Mouse (Mus musculus) liver, embryonic 15.5 days (tissue): ENCODE results near the gene Smoc1. TPM values are rescaled to one million over a fixed set of nuclear protein-coding genes. Genes with fewer than 3 reads are reported as not detected.

Experiments used
- ATAC-seq: fragments of 200-750 bp; cut with Nextera tagmentation; 2 replicates; pipeline ENCODE4 v1.8.0; 2017; ENCODE audit warnings: moderate number of reproducible peaks, mild to moderate bottlenecking, moderate library complexity; ENCODE audit not compliant: insufficient read depth
- H3K27ac ChIP-seq: fragments of 300-500 bp; sonication (generic); replicated peaks from 2 replicates; pipeline ENCODE4 v1.5.1; 2015; ENCODE audit warnings: mild to moderate bottlenecking, inconsistent platforms
- H3K27me3 ChIP-seq: fragments of 300-500 bp; sonication (generic); 2 replicates; pipeline ENCODE4 v1.6.1; 2015; ENCODE audit warnings: mild to moderate bottlenecking, inconsistent platforms
- H3K36me3 ChIP-seq: fragments of 300-500 bp; sonication (generic); replicated peaks from 2 replicates; pipeline ENCODE4 v1.6.1; 2015; ENCODE audit warnings: moderate library complexity, mild to moderate bottlenecking, inconsistent platforms
- H3K4me1 ChIP-seq: fragments of 300-500 bp; sonication (generic); replicated peaks from 2 replicates; pipeline ENCODE4 v1.6.1; 2015; ENCODE audit warnings: inconsistent platforms
- H3K4me2 ChIP-seq: fragments of 300-500 bp; sonication (generic); 2 replicates; pipeline ENCODE4 v1.6.1; 2015; ENCODE audit warnings: moderate library complexity, mild to moderate bottlenecking, inconsistent platforms
- H3K4me3 ChIP-seq: fragments of 300-500 bp; sonication (generic); replicated peaks from 2 replicates; pipeline ENCODE4 v1.5.1; 2015; ENCODE audit warnings: mild to moderate bottlenecking, inconsistent platforms
- H3K9ac ChIP-seq: fragments of 300-500 bp; sonication (generic); 2 replicates; pipeline ENCODE4 v1.6.1; 2015; ENCODE audit warnings: moderate library complexity, mild to moderate bottlenecking, inconsistent platforms
- H3K9me3 ChIP-seq: fragments of 300-500 bp; sonication (generic); replicated peaks from 2 replicates; pipeline ENCODE4 v1.6.1; 2016; ENCODE audit warnings: inconsistent platforms
- WGBS: fragments of 180-500 bp; shearing (Covaris S2); methylation state at CpG from one replicate; pipeline ENCODE4 v1.1.7; 2015; ENCODE audit warnings: mixed read lengths; ENCODE audit not compliant: insufficient replicate concordance; 5-methylcytosine and 5-hydroxymethylcytosine counted together
- polyA plus RNA-seq: library from polyadenylated mRNA; unstranded; fragments of >200 nt; fragmentation: Nextera tagmentation; extraction: Ambion mirVana; gene quantifications from 2 replicates; pipeline ENCODE4 v1.2.1, GENCODE M21; 2015

The Smoc1 gene
- polyA plus RNA-seq, 1 experiment from 2014 or later = 9.5 TPM

DNA sequence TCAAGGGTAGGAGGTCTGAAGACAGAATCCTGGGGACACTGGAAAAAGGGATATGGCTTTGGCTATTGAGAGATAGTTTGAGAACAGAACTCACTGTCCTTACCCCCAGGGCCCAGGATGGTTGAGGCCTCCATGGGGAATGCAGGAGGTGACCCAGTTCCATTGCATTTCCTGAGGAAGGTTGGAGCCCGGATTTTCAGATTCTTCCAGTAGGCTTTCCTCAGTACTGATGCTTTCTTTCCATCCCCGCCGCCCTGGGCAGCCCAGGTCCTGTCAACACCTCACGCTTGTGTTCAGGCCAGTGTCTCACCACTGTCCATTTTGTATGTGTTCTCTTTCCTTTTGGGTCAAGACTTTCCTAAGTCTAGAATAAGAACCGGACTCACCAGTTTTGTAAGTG is 56.5 kb downstream of the Smoc1 start:
- H3K4me2 ChIP-seq = no peak overlapping the region
- no peaks in the 10 kb centered on the region for H3K36me3 ChIP-seq
- no peak for ATAC-seq
- no peaks in the 10 kb centered on the region for H3K4me1 ChIP-seq
- 60% methylated on average over 5 of the region's 5 CpGs for WGBS
- H3K27ac ChIP-seq = no peak overlapping the region
- no peak overlapping the region for H3K9ac ChIP-seq
- no peak overlapping the region for H3K4me3 ChIP-seq
- H3K9me3 ChIP-seq = 0 out of 2 replicates have a peak, but pooled peaks cover 4% of the 10 kb centered on the region
- no peaks in the 10 kb centered on the region for H3K27me3 ChIP-seq

DNA sequence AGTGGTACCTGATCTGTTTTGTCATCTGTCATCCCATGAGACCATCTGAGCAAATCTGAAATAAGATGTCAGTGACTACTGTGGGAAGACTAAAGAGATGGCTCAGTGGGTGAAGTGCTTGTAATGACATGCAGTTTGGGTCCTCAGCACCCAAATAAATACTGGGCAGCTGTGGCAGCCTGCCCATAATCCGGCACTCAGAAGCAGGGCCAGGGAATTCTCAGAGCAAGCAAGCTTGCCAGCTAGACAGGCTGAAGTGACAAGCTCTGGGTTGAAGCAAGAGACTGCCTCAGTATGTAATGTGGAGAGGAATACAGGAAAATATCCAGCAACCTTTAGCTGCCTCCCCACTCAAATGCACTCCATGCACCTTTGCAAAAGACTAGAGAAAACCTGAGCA is 58.6 kb downstream of the Smoc1 start:
- H3K4me3 ChIP-seq = no peak overlapping the region
- no peak overlapping the region for H3K9ac ChIP-seq
- WGBS = 82% methylated on average over 1 of the region's 1 CpGs
- no peak overlapping the region for H3K27ac ChIP-seq
- no peaks in the 10 kb centered on the region for H3K9me3 ChIP-seq
- no peak for ATAC-seq
- H3K27me3 ChIP-seq = no peaks in the 10 kb centered on the region
- no peak overlapping the region for H3K4me2 ChIP-seq
- H3K4me1 ChIP-seq = no peaks in the 10 kb centered on the region
- H3K36me3 ChIP-seq = no peaks in the 10 kb centered on the region

DNA sequence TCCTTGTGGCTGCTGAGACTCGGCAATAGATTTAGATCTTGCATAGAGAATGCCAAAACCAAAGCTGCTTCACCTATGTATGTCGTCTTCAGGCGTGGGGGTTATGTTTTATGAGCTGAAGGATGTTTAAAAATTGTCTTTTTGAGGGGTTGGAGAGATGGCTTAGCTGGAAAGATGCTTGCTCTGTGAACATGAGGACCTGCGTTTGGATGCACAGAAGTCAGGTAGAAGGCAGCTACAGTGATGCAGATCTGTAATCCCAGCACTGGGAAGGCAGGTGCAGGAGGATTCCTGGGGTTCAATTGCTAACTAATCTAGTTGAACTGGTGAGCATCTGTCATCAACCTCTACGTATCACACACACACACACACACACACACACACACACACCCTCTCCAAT is 61.5 kb downstream of the Smoc1 start:
- H3K36me3 ChIP-seq = no peaks in the 10 kb centered on the region
- H3K4me1 ChIP-seq = peaks cover 2% of the 10 kb centered on the region; the same call in 1 of the 2 replicates
- H3K27ac ChIP-seq = no peak overlapping the region
- no peak overlapping the region for H3K9ac ChIP-seq
- H3K4me3 ChIP-seq = no peak overlapping the region
- H3K9me3 ChIP-seq = no peaks in the 10 kb centered on the region
- WGBS = 58% methylated on average over 5 of the region's 5 CpGs
- no peak for ATAC-seq
- no peaks in the 10 kb centered on the region for H3K27me3 ChIP-seq
- no peak overlapping the region for H3K4me2 ChIP-seq

DNA sequence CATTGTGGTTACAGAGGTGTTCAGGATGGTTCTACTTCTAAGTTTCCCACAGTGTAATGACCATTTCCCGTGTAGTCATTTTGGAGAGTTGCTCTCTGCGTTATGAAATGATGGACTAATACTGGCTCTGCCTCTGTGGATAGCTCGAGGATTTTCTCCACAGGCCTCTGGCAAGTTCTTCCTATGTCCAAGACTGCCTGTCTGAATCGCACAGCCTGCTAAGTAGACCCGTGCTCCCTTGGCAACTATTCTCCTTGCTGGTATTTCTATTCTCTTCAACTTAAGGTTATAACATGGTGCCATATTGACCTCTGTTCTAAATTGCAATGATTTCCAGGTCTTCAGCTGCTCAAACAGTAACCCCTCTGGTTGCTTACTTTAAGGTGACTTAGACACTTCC is 65.0 kb downstream of the Smoc1 start:
- Histone ChIP-seq H3K4me1 (peaks cover 6% of the 10 kb centered on the region; the same call in 1 of the 2 replicates), H3K27ac (no peak overlapping the region), H3K4me3 (no peak overlapping the region), H3K9me3 (no peaks in the 10 kb centered on the region), H3K36me3 (no peaks in the 10 kb centered on the region), H3K4me2 (no peak overlapping the region), H3K27me3 (no peaks in the 10 kb centered on the region), H3K9ac (no peak overlapping the region)
- 55% methylated on average over 5 of the region's 5 CpGs for WGBS
- no peak for ATAC-seq

DNA sequence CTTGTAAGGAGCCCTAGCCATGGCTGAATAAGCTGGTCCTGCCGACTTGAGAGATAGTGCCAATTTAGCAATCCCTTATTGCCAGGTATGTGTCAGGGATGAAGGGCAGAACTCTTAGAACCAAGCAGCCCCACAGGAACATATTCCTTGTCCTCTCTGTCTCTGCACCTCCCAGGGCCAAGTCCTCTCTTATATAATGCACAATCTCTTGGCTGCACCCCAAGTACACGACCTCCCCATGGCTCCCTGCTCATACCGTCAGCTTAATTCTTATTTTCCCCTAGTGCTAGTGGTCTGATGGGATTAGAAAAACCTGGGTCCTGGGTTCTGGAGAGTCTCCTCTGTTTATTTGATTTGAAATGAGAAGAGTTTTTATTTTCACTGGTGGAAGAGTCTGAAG is 66.0 kb downstream of the Smoc1 start:
- Histone ChIP-seq H3K27me3 (no peaks in the 10 kb centered on the region), H3K9ac (no peak overlapping the region), H3K4me2 (no peak overlapping the region), H3K27ac (no peak overlapping the region), H3K4me3 (no peak overlapping the region), H3K9me3 (no peaks in the 10 kb centered on the region), H3K4me1 (peaks cover 6% of the 10 kb centered on the region; the same call in 1 of the 2 replicates), H3K36me3 (no peaks in the 10 kb centered on the region)
- 60% methylated on average over 3 of the region's 3 CpGs for WGBS
- no peak for ATAC-seq

DNA sequence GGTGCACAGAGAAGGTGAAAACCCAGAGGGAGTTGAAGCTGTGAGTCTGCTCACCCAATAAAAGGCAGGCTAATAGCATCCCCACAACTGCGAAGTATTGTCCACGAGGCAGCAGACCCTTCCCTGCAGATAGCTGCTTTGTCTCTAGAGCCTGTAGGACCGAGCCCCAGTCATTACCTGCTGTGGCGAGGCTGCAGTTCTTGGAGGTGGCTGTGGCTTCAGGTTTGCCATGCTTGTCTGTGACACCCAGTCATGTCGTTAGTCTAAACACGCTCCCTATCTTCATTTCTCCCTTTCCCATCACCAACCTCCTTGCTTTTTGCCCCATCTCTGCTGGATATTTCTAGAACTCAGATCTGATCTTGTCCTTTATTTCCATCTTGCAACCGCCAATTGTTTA is 66.6 kb downstream of the Smoc1 start:
- no peak for ATAC-seq
- Histone ChIP-seq H3K27ac (no peak overlapping the region), H3K9me3 (no peaks in the 10 kb centered on the region), H3K4me1 (peaks cover 6% of the 10 kb centered on the region; the same call in 1 of the 2 replicates), H3K4me2 (no peak overlapping the region), H3K9ac (no peak overlapping the region), H3K36me3 (no peaks in the 10 kb centered on the region), H3K4me3 (no peak overlapping the region), H3K27me3 (no peaks in the 10 kb centered on the region)
- 56% methylated on average over 7 of the region's 7 CpGs for WGBS

DNA sequence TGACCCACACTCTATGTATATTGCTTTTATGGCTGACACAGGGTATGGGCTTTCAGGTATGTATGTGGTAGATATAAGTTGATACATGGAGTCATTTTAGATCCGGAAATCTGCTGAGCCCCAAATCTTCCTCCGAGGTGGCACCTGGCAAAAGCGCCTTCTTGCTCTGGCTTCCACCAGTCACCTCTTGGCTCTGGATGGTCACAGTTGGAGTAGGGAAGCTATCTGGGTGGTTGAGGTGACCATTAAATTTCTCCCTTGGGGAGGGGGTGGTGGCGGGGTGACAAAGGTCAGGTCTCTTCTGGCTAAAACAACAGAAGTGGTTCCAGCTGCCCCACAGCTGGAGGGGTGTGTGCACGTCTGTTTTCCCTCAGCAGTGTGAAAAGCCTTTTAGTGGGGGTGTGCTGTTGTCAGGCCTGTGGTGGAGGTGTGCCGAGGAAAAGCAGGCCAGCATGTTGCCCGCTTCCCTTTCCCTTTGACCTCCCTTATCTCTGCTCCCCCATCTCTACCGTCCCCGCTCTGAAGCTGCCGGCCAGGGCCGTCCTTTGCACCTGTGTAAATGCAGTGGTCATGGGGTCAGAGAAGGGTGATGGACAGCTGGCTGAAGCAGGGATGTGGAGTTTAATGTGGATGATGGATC is 68.3 kb downstream of the Smoc1 start:
- Histone ChIP-seq H3K27ac (peak overlapping the region; percentile 21; the same call in 1 of the 2 replicates), H3K9me3 (no peaks in the 10 kb centered on the region), H3K4me1 (peaks cover 6% of the 10 kb centered on the region; the same call in 1 of the 2 replicates), H3K36me3 (no peaks in the 10 kb centered on the region), H3K27me3 (no peaks in the 10 kb centered on the region), H3K4me3 (no peak overlapping the region), H3K4me2 (no peak overlapping the region), H3K9ac (no peak overlapping the region)
- peak; percentile 85 for ATAC-seq
- 46% methylated on average over 11 of the region's 11 CpGs for WGBS

DNA sequence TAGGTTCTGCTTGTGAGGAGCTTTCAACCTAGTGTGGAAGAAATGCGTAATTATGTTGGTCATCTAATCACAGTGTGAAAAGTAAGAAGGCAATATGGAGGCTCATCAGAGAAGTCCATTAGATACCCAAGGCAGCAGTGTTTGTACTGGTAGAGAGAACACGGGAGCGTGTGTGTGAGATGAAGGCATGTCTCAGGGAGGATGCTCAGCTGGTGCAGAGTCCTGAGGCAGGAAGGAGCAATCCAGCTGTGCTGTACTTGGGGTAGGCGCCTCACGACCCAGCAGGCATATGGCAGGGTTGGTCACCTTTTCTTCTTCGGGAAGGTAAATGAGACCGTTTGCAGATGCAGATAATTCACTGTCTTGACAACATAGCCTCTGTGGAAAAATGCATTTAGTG is 70.7 kb downstream of the Smoc1 start:
- Histone ChIP-seq H3K27me3 (no peaks in the 10 kb centered on the region), H3K9ac (no peak overlapping the region), H3K4me1 (peaks cover 6% of the 10 kb centered on the region; the same call in 1 of the 2 replicates), H3K4me2 (no peak overlapping the region), H3K9me3 (no peaks in the 10 kb centered on the region), H3K4me3 (no peak overlapping the region), H3K36me3 (no peaks in the 10 kb centered on the region), H3K27ac (no peak overlapping the region)
- no peak for ATAC-seq
- WGBS = 70% methylated on average over 7 of the region's 7 CpGs

DNA sequence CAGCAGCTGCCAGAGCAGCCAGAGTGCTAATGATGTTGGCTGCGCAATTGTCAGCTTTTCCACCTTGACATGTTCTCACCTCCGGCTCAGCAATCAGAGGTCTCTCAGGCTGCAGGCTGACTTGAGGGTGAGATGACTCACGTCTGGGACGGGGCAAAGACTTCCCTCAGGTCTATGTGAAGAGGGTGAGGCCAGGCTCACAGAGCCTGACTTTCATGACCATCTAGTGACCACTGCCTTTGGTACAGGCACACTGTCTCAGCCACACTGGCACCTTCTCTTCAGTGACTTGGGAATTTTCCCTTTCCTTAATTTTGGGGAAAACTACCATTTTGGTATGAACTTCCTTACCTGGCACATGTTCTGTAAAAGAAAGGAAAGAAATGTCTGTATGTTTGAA is 71.1 kb downstream of the Smoc1 start:
- H3K27me3 ChIP-seq = no peaks in the 10 kb centered on the region
- no peaks in the 10 kb centered on the region for H3K9me3 ChIP-seq
- H3K27ac ChIP-seq = no peak overlapping the region
- peaks cover 6% of the 10 kb centered on the region; the same call in 1 of the 2 replicates for H3K4me1 ChIP-seq
- H3K4me2 ChIP-seq = no peak overlapping the region
- H3K9ac ChIP-seq = no peak overlapping the region
- WGBS = 54% methylated on average over 4 of the region's 4 CpGs
- no peak for ATAC-seq
- no peaks in the 10 kb centered on the region for H3K36me3 ChIP-seq
- no peak overlapping the region for H3K4me3 ChIP-seq

DNA sequence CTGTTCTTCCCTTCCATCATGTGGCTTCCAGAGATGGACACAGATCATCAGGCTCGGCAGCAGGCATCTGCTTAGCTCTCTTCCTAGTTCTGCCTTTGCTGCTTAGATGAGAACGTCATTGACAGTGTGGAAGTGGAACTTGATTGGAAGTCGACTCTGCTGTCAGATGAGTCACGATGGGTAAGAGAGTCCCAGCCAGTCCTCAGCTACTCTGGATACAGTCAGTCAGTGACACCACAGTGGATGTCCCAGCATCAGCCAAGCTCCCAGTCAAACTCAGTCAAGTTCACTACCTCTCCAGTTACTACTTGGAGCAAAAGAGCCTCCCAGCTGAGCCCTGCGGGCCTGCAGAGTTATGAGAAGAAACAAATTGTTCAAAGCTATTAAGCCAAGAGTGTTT is 72.6 kb downstream of the Smoc1 start:
- H3K4me3 ChIP-seq = no peak overlapping the region
- no peaks in the 10 kb centered on the region for H3K36me3 ChIP-seq
- H3K4me1 ChIP-seq = 0 out of 2 replicates have a peak, but pooled peaks cover 2% of the 10 kb centered on the region
- H3K4me2 ChIP-seq = no peak overlapping the region
- WGBS = 60% methylated on average over 5 of the region's 5 CpGs
- no peak overlapping the region for H3K9ac ChIP-seq
- no peaks in the 10 kb centered on the region for H3K27me3 ChIP-seq
- no peaks in the 10 kb centered on the region for H3K9me3 ChIP-seq
- H3K27ac ChIP-seq = no peak overlapping the region
- ATAC-seq = no peak

DNA sequence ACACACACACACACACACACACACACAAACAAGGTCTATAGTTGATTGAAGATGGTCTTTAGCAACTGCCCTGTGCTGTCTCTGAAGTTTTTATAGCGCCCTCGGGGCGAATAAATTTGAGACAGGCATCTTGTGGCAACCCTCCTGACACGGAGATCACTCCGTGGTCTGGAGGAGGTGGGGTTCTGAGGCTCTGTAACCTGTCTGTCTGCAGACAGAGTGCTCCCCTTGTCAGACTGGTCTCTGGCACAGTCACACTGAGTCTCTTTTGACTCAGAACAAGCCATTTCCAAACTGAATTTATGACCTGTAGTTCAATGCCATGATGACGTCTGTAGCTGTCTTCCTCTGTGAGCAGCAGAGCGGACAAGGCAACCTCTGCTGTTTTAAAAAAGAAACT is 75.1 kb downstream of the Smoc1 start:
- Histone ChIP-seq H3K27me3 (no peaks in the 10 kb centered on the region), H3K27ac (no peak overlapping the region), H3K4me1 (no peaks in the 10 kb centered on the region), H3K9ac (no peak overlapping the region), H3K4me3 (no peak overlapping the region), H3K36me3 (no peaks in the 10 kb centered on the region), H3K9me3 (no peaks in the 10 kb centered on the region), H3K4me2 (no peak overlapping the region)
- 58% methylated on average over 7 of the region's 7 CpGs for WGBS
- ATAC-seq = no peak

DNA sequence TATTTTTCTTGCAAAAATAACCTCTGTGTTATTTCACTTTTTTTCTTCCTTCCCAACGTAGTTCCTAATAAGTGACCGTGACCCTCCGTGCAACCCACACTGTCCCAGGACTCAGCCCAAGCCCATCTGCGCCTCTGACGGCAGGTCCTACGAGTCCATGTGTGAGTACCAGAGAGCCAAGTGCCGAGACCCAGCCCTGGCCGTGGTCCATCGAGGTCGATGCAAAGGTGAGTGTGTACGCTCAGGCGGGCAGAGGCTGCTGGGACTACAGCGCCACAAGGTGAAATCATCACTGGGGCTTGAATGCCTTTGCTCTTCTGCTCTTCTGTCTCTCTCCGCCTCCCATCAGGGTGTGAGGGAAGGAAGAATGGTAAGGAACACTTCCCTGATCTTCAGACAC is 77.9 kb downstream of the Smoc1 start:
- ATAC-seq = no peak
- no peaks in the 10 kb centered on the region for H3K36me3 ChIP-seq
- no peak overlapping the region for H3K27ac ChIP-seq

More for the DNA sequence above, 77.9 kb downstream of the Smoc1 start:
- no peak overlapping the region for H3K4me3 ChIP-seq
- no peaks in the 10 kb centered on the region for H3K9me3 ChIP-seq
- no peak overlapping the region for H3K9ac ChIP-seq
- H3K27me3 ChIP-seq = no peaks in the 10 kb centered on the region
- 0 out of 2 replicates have a peak, but pooled peaks cover 3% of the 10 kb centered on the region for H3K4me1 ChIP-seq
- no peak overlapping the region for H3K4me2 ChIP-seq
- WGBS = 65% methylated on average over 14 of the region's 14 CpGs
